Mouse (Mus musculus): Measurements from ENCODE around the gene Cysrt1.

GRCm38 (mm10) chr2:25285551-25285950, 43.3 kb upstream of the Cysrt1 start:
- TF ChIP-seq CTCF (IDR thresholded peaks at IDR 0.05; ENCODE audit: low read depth, low read length) (no peak), POLR2A (IDR thresholded peaks at IDR 0.05; ENCODE audit: borderline replicate concordance, low read depth, low read length) (no peak)
